Mouse (Mus musculus): Measurements from ENCODE around the gene Otub2. TPM values are rescaled to one million over a fixed set of nuclear protein-coding genes. Genes with fewer than 3 reads are reported as not detected.
A peak's percentile ranks its signal among the peaks of the same experiment; 100 is the strongest.

Gene Otub2
- polyA plus RNA-seq, 1 experiment from 2014 or later, result 12.1 TPM

GRCm38 (mm10) chr12:103389348-103389727 is 856 bp downstream of the Otub2 start:
- H3K27ac ChIP-seq (ENCODE audit: low read depth, low read length), result no peak overlapping the region
- no peak for ATAC-seq (ENCODE audit: low FRiP score)

GRCm38 (mm10) chr12:103389982-103390381 is 1.5 kb downstream of the Otub2 start:
- Histone ChIP-seq H3K27me3 (ENCODE audit: control insufficient read depth, insufficient read depth, low read length) (no peaks in the 10 kb centered on the region), H3K27ac (ENCODE audit: low read depth, low read length) (no peak overlapping the region), H3K9me3 (ENCODE audit: control insufficient read depth, low read length) (no peaks in the 10 kb centered on the region), H3K4me3 (ENCODE audit: low read depth, low read length) (no peak overlapping the region), H3K36me3 (ENCODE audit: control insufficient read depth, insufficient read depth, low read length) (no peaks in the 10 kb centered on the region), H3K4me1 (replicated peaks; ENCODE audit: control insufficient read depth, insufficient read depth, low read length) (no peaks in the 10 kb centered on the region), H3K4me2 (replicated peaks; ENCODE audit: low read depth, low read length) (no peak overlapping the region), H3K9ac (ENCODE audit: low read depth, low read length) (no peak overlapping the region)
- 76% methylated on average over 4 of the region's 4 CpGs for WGBS
- DNase-seq (ENCODE audit: low spot score), result no peak
- no peak for ATAC-seq (ENCODE audit: low FRiP score)

More at GRCm38 (mm10) chr12:103389348-103389727, 856 bp downstream of the Otub2 start:
- peak overlapping the region; percentile 86 for H3K9ac ChIP-seq (ENCODE audit: low read depth, low read length)
- no peaks in the 10 kb centered on the region for H3K4me1 ChIP-seq (replicated peaks; ENCODE audit: control insufficient read depth, insufficient read depth, low read length)
- no peak for DNase-seq (ENCODE audit: low spot score)
- H3K9me3 ChIP-seq (ENCODE audit: control insufficient read depth, low read length), result no peaks in the 10 kb centered on the region
- H3K36me3 ChIP-seq (ENCODE audit: control insufficient read depth, insufficient read depth, low read length), result no peaks in the 10 kb centered on the region
- no peaks in the 10 kb centered on the region for H3K27me3 ChIP-seq (ENCODE audit: control insufficient read depth, insufficient read depth, low read length)
- 59% methylated on average over 2 of the region's 2 CpGs for WGBS
- H3K4me2 ChIP-seq (replicated peaks; ENCODE audit: low read depth, low read length), result peak overlapping the region; percentile 77
- H3K4me3 ChIP-seq (ENCODE audit: low read depth, low read length), result peak overlapping the region; percentile 70

GRCm38 (mm10) chr12:103391098-103391497 is 2.6 kb downstream of the Otub2 start:
- H3K4me1 ChIP-seq (replicated peaks; ENCODE audit: control insufficient read depth, insufficient read depth, low read length), result no peaks in the 10 kb centered on the region
- H3K4me3 ChIP-seq (ENCODE audit: low read depth, low read length), result no peak overlapping the region
- H3K27me3 ChIP-seq (ENCODE audit: control insufficient read depth, insufficient read depth, low read length), result no peaks in the 10 kb centered on the region
- H3K27ac ChIP-seq (ENCODE audit: low read depth, low read length), result no peak overlapping the region
- no peak for ATAC-seq (ENCODE audit: low FRiP score)
- DNase-seq (ENCODE audit: low spot score), result no peak
- H3K36me3 ChIP-seq (ENCODE audit: control insufficient read depth, insufficient read depth, low read length), result no peaks in the 10 kb centered on the region
- H3K4me2 ChIP-seq (replicated peaks; ENCODE audit: low read depth, low read length), result no peak overlapping the region
- no peak overlapping the region for H3K9ac ChIP-seq (ENCODE audit: low read depth, low read length)
- H3K9me3 ChIP-seq (ENCODE audit: control insufficient read depth, low read length), result no peaks in the 10 kb centered on the region
- 79% methylated on average over 7 of the region's 7 CpGs for WGBS

GRCm38 (mm10) chr12:103393528-103393927 is 5.0 kb downstream of the Otub2 start:
- Histone ChIP-seq H3K36me3 (ENCODE audit: control insufficient read depth, insufficient read depth, low read length) (no peaks in the 10 kb centered on the region), H3K4me1 (replicated peaks; ENCODE audit: control insufficient read depth, insufficient read depth, low read length) (no peaks in the 10 kb centered on the region), H3K4me2 (replicated peaks; ENCODE audit: low read depth, low read length) (no peak overlapping the region), H3K27ac (ENCODE audit: low read depth, low read length) (no peak overlapping the region), H3K27me3 (ENCODE audit: control insufficient read depth, insufficient read depth, low read length) (no peaks in the 10 kb centered on the region), H3K4me3 (ENCODE audit: low read depth, low read length) (no peak overlapping the region), H3K9me3 (ENCODE audit: control insufficient read depth, low read length) (no peaks in the 10 kb centered on the region), H3K9ac (ENCODE audit: low read depth, low read length) (no peak overlapping the region)
- ATAC-seq (ENCODE audit: low FRiP score) (no peak), DNase-seq (ENCODE audit: low spot score) (no peak)
- 49% methylated on average over 6 of the region's 6 CpGs for WGBS

- H3K36me3 ChIP-seq (ENCODE audit: control insufficient read depth, insufficient read depth, low read length), result no peaks in the 10 kb centered on the region
- ATAC-seq (ENCODE audit: low FRiP score), result no peak
- no peak overlapping the region for H3K27ac ChIP-seq (ENCODE audit: low read depth, low read length)
- H3K27me3 ChIP-seq (ENCODE audit: control insufficient read depth, insufficient read depth, low read length), result no peaks in the 10 kb centered on the region
- H3K9ac ChIP-seq (ENCODE audit: low read depth, low read length), result no peak overlapping the region
- DNase-seq (ENCODE audit: low spot score), result no peak
- WGBS, result 86% methylated on average over 12 of the region's 12 CpGs
- H3K4me2 ChIP-seq (replicated peaks; ENCODE audit: low read depth, low read length), result no peak overlapping the region
- H3K4me1 ChIP-seq (replicated peaks; ENCODE audit: control insufficient read depth, insufficient read depth, low read length), result no peaks in the 10 kb centered on the region
- no peaks in the 10 kb centered on the region for H3K9me3 ChIP-seq (ENCODE audit: control insufficient read depth, low read length)
- H3K4me3 ChIP-seq (ENCODE audit: low read depth, low read length), result no peak overlapping the region
These were observed 7.2 kb downstream of the Otub2 start for GRCm38 (mm10) chr12:103395486-103396275.

GRCm38 (mm10) chr12:103396751-103397150 is 8.3 kb downstream of the Otub2 start:
- Histone ChIP-seq H3K9ac (ENCODE audit: low read depth, low read length) (no peak overlapping the region), H3K4me1 (replicated peaks; ENCODE audit: control insufficient read depth, insufficient read depth, low read length) (no peaks in the 10 kb centered on the region), H3K27ac (ENCODE audit: low read depth, low read length) (no peak overlapping the region), H3K27me3 (ENCODE audit: control insufficient read depth, insufficient read depth, low read length) (no peaks in the 10 kb centered on the region), H3K36me3 (ENCODE audit: control insufficient read depth, insufficient read depth, low read length) (no peaks in the 10 kb centered on the region), H3K4me2 (replicated peaks; ENCODE audit: low read depth, low read length) (no peak overlapping the region), H3K4me3 (ENCODE audit: low read depth, low read length) (no peak overlapping the region), H3K9me3 (ENCODE audit: control insufficient read depth, low read length) (no peaks in the 10 kb centered on the region)
- no peak for ATAC-seq (ENCODE audit: low FRiP score)
- WGBS, result 87% methylated on average over 7 of the region's 7 CpGs
- DNase-seq (ENCODE audit: low spot score), result no peak

- H3K27ac ChIP-seq (ENCODE audit: low read depth, low read length), result no peak overlapping the region
- no peak overlapping the region for H3K4me2 ChIP-seq (replicated peaks; ENCODE audit: low read depth, low read length)
- no peaks in the 10 kb centered on the region for H3K4me1 ChIP-seq (replicated peaks; ENCODE audit: control insufficient read depth, insufficient read depth, low read length)
- H3K9ac ChIP-seq (ENCODE audit: low read depth, low read length), result no peak overlapping the region
- DNase-seq (ENCODE audit: low spot score) (no peak), ATAC-seq (ENCODE audit: low FRiP score) (no peak)
- 90% methylated on average over 18 of the region's 18 CpGs for whole genome bisulfite sequencing
- H3K9me3 ChIP-seq (ENCODE audit: control insufficient read depth, low read length), result no peaks in the 10 kb centered on the region
- H3K27me3 ChIP-seq (ENCODE audit: control insufficient read depth, insufficient read depth, low read length), result no peaks in the 10 kb centered on the region
- peaks cover 7% of the 10 kb centered on the region; the same call in 1 of the 2 replicates for H3K36me3 ChIP-seq (ENCODE audit: control insufficient read depth, insufficient read depth, low read length)
- no peak overlapping the region for H3K4me3 ChIP-seq (ENCODE audit: low read depth, low read length)
These were observed 15.6 kb downstream of the Otub2 start for GRCm38 (mm10) chr12:103404131-103404530.

- Histone ChIP-seq H3K4me2 (replicated peaks; ENCODE audit: low read depth, low read length) (no peak within 1 kb of the TSS), H3K9me3 (ENCODE audit: control insufficient read depth, low read length) (no peaks in the 10 kb centered on the region), H3K4me3 (ENCODE audit: low read depth, low read length) (no peak within 1 kb of the TSS), H3K27ac (ENCODE audit: low read depth, low read length) (no peak within 1 kb of the TSS), H3K9ac (ENCODE audit: low read depth, low read length) (no peak within 1 kb of the TSS), H3K36me3 (ENCODE audit: control insufficient read depth, insufficient read depth, low read length) (peaks cover 18% of the 10 kb centered on the region), H3K4me1 (replicated peaks; ENCODE audit: control insufficient read depth, insufficient read depth, low read length) (no peaks in the 10 kb centered on the region), H3K27me3 (ENCODE audit: control insufficient read depth, insufficient read depth, low read length) (no peaks in the 10 kb centered on the region)
- no peak for ATAC-seq (ENCODE audit: low FRiP score)
- 89% methylated on average over 4 of the region's 4 CpGs for WGBS
- DNase-seq (ENCODE audit: low spot score), result no peak
These were observed 19.2 kb downstream of the Otub2 start, which contains the start of gene 9330161L09Rik for GRCm38 (mm10) chr12:103407720-103408119. TSS of gene 9330161L09Rik (minus strand) at chr12:103407820.

GRCm38 (mm10) chr12:103408144-103408543 is 19.7 kb downstream of the Otub2 start:
- ATAC-seq (ENCODE audit: low FRiP score) (no peak), DNase-seq (ENCODE audit: low spot score) (no peak)
- 94% methylated on average over 10 of the region's 10 CpGs for WGBS
- Histone ChIP-seq H3K9ac (ENCODE audit: low read depth, low read length) (no peak overlapping the region), H3K4me2 (replicated peaks; ENCODE audit: low read depth, low read length) (no peak overlapping the region), H3K27me3 (ENCODE audit: control insufficient read depth, insufficient read depth, low read length) (no peaks in the 10 kb centered on the region), H3K27ac (ENCODE audit: low read depth, low read length) (no peak overlapping the region), H3K4me3 (ENCODE audit: low read depth, low read length) (no peak overlapping the region), H3K4me1 (replicated peaks; ENCODE audit: control insufficient read depth, insufficient read depth, low read length) (no peaks in the 10 kb centered on the region), H3K36me3 (ENCODE audit: control insufficient read depth, insufficient read depth, low read length) (peaks cover 18% of the 10 kb centered on the region), H3K9me3 (ENCODE audit: control insufficient read depth, low read length) (no peaks in the 10 kb centered on the region)

Data from hindbrain, embryonic 11.5 days (tissue).